Mouse (Mus musculus) heart, postnatal 25 days (tissue): ENCODE results near the gene Mrm3. TPM values are rescaled to one million over a fixed set of nuclear protein-coding genes. Genes with fewer than 3 reads are reported as not detected.
"Not testable (repeated sequence)": the region's sequence is repeated elsewhere in the genome, so short reads cannot be mapped to it uniquely, and the experiment has no call there.

Experiments used
- DNase-seq: peaks from one replicate; pipeline ENCODE4 v3.0.0; 2022; ENCODE audit warnings: low spot score
- intact Hi-C: fragments of 180-260 bp; cut with DNase I; formaldehyde crosslinking; loops from one replicate; pipeline ENCODE4 v1.15.1; 2025
- total RNA-seq, 2 experiments: library from RNA; stranded (reverse); gene quantifications; 2 replicates each; pipeline ENCODE4 v1.2.3; 2021

Mrm3 gene
- 10 to 100 TPM; 23.1 to 25.0 TPM for total RNA-seq

DNA sequence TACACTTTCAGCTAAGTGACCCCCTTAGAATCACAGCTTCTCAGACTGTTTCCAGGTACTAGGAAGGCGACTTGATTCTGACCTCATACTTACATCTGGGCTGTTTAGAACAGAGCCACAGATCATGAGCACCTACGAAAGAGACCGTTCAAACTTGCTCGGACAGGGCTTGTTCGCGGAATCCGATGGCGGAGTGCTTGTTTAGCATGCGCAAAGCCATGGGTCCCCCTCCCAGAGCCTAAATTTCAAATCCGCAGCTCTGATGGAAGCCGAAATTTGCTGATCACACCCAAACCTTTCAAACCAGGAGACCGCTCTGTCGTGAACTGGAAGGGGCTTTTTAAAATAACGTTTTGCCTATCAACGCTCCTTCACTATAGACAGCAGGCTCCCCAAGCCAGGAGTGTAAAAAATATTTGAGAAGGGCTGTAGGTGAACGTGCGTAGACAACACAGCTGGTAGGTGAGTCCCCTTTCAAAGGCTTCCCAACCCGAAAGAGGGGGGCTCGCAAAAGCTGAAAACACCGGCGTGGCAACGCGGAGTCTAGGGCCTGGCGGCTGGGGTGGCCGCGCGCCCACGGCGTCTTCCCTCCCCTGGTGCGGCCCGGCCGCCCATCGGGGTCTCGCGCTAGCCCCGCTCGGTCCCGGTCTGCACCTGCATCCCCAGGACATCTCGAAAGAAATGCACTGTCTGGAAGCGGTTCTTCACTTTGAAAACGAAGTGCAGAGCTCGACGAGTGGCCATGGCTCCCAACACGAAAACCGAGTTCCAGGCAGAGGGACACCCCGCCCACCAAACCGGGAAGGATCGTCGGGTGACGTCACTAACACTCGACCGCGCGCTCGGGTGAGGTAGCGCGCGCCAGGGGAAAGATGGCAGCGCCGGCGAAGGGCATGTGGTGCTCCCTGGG lies at the start of gene Mrm3, which contains the start of gene Glod4:
Gene Mrm3, plus strand, starts transcription at position 815 of the 910 bp plus-strand sequence.
Gene Glod4, minus strand, starts transcription at position 825 of the 910 bp plus-strand sequence.
- intact Hi-C loops = no loop called here
- DNase-seq = peak; percentile 78

- no peak for DNase-seq
- intact Hi-C loops = no loop called here
Measured at GRCm38 (mm10) chr11:76196275-76196976, 47.1 kb upstream of the Mrm3 start.

- no peak for DNase-seq
Measured at GRCm38 (mm10) chr11:76196977-76197469, 46.5 kb upstream of the Mrm3 start.

GRCm38 (mm10) chr11:76201761-76202674 lies 41.5 kb upstream of the Mrm3 start:
- intact Hi-C loops = loop anchor here (2.0 kb wide), 2 partner anchors 15 to 23 kb away; partner anchors contain the start of genes Dbil5, Fam57a, Gemin4 and Vps53
- DNase-seq = peak; percentile 90

More at GRCm38 (mm10) chr11:76196977-76197469, 46.5 kb upstream of the Mrm3 start:
- intact Hi-C loops = no loop called here

DNA sequence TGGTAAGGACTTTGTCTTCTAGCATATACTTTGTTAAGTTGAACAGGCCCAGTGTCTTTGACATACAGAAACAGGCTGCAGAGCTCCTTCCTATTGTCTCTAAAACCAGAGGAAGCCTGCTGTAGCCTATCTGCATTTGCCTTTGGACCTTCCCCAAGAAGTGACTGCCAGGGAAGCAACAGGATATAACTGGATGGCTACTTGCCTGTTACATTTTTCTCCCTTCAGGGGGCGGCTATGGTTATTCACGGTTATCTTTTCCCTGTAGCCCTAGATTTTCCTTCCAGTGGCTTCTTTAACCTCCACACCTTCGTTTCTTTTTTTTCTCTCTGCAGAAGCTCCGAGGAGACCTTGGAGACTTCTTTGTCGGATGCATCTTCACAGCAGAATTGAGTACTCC lies 36.7 kb upstream of the Mrm3 start:
- no peak for DNase-seq
- intact Hi-C loops = no loop called here

DNA sequence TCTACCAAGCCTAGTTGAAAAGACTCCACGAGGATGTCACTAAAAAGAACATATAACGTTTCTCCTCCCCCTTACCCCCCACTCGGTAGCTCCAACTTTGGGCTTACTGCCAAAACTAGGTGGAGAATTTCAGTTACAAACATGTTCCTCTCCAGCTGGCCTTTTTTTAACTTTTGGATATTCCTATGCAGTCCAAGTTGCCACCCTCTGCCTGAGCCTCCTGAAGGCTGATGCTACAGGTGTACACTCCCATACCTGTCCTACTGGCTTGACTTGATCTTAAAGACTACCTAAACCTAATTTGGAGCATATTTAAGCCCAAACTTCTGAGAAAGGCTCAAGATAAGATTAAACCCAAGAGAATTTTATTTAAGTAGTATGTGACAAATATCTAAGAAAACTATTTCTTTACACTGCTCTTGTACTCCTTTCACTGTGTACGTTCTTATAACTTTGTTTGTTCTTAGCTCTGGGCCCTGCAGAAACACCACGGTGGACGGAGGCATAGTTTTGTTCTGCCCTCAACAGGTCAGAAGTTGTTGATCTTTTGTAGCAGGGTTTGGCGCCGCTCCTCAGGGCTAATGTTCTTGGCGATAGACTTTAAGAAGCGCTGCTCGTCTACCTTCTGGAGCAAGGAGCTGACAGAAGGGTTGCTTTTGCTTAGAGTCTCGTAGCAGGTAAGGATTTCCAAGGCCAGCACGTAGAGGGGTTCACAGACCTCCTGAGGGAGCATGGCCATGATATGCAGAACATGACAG lies 33.1 kb upstream of the Mrm3 start:
- intact Hi-C loops = no loop called here
- no peak for DNase-seq

GRCm38 (mm10) chr11:76211595-76211994 lies 31.9 kb upstream of the Mrm3 start:
- DNase-seq = not testable (repeated sequence)

GRCm38 (mm10) chr11:76213841-76214240 lies 29.7 kb upstream of the Mrm3 start:
- DNase-seq = no peak
- intact Hi-C loops = no loop called here

More at GRCm38 (mm10) chr11:76211595-76211994, 31.9 kb upstream of the Mrm3 start:
- intact Hi-C loops = not testable (repeated sequence)

DNA sequence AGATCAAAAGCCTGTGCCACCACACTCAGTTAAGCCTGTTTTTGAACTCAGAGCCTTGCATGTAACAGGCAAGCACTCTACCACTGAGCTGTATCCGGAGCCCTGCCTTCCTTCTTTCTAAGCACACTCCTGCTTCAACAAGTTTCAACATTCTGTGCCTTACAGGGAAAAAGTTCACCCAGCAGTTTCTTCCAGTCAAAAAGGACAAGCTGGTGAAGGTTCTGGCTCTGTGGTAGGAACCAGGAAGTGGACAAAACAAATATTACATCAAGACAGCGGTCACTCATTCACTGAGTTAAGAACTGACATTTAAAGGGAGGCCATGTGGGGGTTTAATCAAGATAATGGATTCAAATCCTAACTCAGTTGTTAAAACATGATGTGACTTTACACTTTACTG lies 28.5 kb upstream of the Mrm3 start:
- intact Hi-C loops = no loop called here
- DNase-seq = no peak

GRCm38 (mm10) chr11:76216049-76216540 lies 27.4 kb upstream of the Mrm3 start:
- no peak for DNase-seq
- intact Hi-C loops = loop anchor here (2.0 kb wide), 2 partner anchors 13 to 35 kb away; no protein-coding TSS in a partner anchor

GRCm38 (mm10) chr11:76216681-76217389 lies 26.7 kb upstream of the Mrm3 start:
- intact Hi-C loops = loop anchor here (2.0 kb wide), 2 partner anchors 14 to 36 kb away; no protein-coding TSS in a partner anchor
- no peak for DNase-seq

DNA sequence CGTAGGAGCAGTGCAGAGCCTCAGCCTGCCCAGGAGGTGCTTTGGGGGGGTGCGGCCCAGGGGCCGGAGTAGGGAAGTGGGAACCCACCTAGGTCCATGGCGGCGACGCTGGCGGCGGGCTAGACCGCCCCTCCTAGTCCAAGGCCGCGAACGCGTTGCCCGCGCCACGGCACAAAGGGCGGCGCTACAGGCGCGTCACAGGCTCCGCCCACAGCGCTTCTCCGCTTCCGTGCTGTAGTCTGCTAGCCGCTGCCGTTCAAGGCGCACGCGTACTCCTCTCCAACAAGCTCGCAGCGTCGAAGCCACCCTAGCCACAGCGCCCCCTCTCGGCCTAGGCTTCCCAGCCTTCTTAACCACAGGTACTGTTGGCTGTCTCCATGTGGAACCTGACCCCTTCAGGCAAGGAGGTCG lies 26.1 kb upstream of the Mrm3 start, which contains the start of the genes Dbil5 and Gemin4:
Gene Dbil5, plus strand, starts transcription at position 219 of the 411 bp plus-strand sequence.
Gene Gemin4, minus strand, starts transcription at position 275 of the 411 bp plus-strand sequence.
- intact Hi-C loops = loop anchor here (2.0 kb wide), 2 partner anchors 15 to 37 kb away; no protein-coding TSS in a partner anchor
- DNase-seq = peak; percentile 91

DNA sequence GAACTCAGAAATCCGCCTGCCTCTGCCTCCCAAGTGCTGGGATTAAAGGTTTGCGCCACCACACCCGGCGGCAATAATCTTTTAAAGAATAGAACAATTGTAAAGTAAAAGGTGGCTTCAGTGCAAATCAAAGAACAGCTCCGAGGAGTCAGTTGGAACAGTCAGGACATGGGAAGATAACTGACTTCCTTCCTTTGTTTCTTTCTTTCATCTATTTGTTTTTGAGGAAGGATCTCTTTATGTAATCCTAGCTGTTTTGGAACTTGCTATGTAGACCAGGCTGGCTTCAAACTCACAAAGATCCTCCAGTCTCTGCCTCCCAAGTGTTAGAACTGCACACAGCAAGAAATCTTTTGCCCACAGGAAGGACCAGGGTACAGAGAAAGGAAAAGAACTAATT lies 18.9 kb upstream of the Mrm3 start:
- intact Hi-C loops = no loop called here
- DNase-seq = no peak

DNA sequence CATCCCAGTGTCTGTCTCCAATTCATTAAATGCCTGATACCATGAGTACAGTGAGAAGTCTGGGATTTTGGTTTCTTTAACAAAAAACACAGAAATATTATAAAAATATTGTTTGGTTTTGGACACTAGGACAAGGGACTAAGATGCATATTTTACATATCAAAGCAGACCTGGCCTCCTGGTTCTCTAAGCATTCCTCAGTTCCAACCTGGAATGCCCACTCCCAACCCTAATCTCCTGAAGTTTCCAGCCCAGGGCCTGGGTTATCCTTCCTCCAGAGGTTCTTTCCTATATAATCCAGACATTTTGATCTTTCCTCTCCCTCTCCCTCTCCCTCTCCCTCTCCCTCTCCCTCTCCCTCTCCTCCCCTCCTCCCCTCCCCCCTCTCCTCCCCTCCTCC lies 18.5 kb upstream of the Mrm3 start:
- intact Hi-C loops = no loop called here
- no peak for DNase-seq

DNA sequence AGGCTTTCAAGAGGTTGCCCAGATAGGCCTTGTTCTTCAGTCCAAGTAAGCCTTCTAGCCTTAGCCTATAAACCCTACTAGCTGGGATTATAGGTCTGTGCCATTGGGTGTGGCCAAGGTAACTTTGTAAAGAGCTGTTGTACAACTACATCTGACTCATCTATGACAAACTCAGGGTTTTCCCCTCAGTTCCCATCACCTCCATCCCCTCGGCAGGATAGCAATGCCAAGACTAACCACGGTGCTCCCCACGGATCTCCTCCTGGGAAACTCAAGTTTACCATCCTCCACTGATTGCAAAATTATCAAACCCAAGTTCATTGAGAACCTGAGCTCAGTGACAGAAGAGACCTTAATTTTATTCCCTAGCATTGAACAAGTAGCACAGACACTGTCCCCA lies 7.4 kb upstream of the Mrm3 start:
- intact Hi-C loops = no loop called here

DNA sequence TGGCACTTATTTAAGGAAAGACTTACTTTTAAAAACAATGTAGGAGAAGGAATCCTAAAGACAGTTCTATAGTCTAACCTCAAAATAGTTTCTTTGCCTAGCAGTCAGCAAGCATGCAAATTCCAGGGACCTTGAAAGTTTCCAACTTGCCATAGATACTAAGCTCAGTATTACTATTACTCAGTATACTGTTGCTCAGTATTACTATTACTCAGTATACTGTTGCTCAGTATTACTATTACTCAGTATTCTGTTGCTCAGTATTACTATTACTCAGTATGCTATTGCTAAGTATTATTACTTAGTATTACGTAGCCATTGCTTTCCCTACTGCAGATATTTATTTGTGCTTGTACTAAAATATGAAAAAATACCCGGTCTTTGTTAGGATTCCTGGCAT lies 3.8 kb upstream of the Mrm3 start:
- intact Hi-C loops = no loop called here
- DNase-seq = no peak

More for the DNA sequence above, 7.4 kb upstream of the Mrm3 start:
- no peak for DNase-seq

DNA sequence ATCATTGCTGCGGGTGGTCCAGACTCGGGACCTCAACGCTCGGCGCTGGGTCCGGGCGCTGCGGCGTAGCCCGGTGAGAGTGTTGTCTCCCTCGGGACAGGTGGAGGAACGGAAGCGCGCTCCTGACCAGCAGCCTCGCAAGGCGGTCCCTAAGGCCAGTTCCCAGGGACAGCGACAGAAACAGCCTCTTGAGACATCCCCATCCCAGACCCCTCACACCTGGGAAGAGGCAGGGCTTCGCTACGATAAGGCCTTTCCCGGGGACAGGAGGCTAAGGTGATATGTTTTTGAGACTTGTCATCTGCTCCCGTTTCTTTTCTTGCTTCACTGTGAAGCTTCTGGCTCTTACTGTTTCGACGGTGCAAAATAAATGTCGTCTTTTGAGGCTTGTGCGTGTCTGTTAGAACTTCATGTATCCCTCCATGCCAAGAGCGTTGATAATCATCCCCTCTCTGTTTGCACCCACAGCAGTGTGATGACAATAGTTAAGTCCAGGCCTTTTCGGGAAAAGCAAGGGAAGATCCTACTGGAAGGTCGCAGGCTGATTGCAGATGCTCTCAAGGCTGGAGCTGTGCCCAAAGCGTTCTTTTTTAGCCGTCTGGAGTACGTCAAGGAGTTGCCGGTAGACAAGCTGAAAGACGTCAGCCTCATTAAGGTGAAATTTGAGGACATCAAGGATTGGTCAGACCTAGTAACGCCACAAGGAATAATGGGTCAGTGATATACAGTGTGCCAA lies 464 bp downstream of the Mrm3 start:
- intact Hi-C loops = no loop called here
- DNase-seq = no peak
